Mouse (Mus musculus) ES-Bruce4 (cell line): Measurements from ENCODE around the gene Pate4.

Experiments
- CTCF ChIP-seq: IDR thresholded peaks from one replicate; pipeline ENCODE4 v1.8.1; 2011; ENCODE audit warnings: low read depth, low read length
- POLR2A ChIP-seq: IDR thresholded peaks from one replicate; pipeline ENCODE4 v1.8.1; 2011; ENCODE audit warnings: low read length; ENCODE audit not compliant: insufficient read depth

DNA sequence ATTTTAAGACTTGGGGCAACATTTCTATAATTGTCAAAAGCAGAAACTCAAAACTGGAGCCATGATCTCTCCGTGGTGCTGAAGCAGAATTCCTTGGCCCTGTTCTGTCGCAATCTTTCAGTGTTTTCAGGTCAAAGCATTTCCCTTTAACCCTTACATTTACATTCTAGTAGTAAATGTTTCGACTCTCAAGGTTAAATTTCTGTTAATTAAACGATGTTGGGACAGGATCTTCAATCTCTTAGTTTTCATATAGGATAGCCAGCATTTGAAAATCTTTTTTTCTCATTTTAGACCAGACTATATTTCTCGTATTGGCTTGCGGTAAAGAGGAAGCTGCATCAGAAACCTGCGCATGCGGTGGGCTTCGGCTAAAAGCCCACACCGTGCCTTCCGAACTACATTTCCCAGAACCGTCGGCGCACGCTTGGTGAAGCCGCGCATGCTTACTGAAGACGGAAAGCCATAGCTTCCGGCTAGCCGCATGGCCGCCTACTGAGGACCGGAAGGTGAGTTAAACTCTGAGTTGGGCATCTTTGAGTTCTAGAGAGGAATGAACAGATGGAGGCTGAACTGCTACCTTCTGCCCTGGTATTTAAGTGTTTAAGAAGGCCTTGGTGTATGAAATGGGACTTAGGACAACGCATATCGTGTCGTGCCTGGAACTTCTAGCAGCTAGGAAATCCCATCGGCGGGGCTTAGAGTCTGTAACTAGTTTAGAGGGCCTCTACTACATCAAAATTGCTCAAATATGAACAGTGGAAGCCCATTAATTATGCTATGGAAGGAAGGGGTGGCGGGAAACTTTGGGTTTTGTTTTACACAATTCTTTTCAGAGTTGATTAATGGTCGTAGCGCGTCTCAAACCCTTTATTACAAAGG is 52.5 kb downstream of the Pate4 start:
- no peak for TF ChIP-seq CTCF
- TF ChIP-seq POLR2A = peak; percentile 62
